Mouse (Mus musculus): ENCODE data around the gene Kansl2.
A peak's percentile ranks its signal among the peaks of the same experiment; 100 is the strongest.

Kansl2 gene

DNA sequence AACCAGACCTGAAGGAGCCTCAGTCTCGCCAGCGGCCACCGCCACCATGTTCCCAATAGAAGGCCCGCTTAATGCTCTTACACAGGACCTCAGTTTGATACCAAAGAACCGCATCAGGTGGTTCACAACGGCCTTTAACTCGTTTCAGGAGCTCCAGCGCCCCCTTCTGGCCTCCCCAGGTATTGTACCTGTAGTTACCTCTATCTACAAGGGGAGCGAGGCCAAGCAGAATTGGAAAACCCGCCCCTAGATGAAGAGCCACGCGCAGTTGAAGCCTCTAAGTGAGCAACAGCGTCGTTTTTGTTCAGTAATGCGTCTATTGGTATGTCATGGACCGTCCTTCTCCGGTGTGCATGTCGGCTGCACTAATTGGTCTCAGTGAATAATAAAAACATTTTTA, 29.6 kb downstream of the Kansl2 start:
- peak; percentile 87 for DNase-seq (ENCODE audit: low read depth, low spot score)

DNA sequence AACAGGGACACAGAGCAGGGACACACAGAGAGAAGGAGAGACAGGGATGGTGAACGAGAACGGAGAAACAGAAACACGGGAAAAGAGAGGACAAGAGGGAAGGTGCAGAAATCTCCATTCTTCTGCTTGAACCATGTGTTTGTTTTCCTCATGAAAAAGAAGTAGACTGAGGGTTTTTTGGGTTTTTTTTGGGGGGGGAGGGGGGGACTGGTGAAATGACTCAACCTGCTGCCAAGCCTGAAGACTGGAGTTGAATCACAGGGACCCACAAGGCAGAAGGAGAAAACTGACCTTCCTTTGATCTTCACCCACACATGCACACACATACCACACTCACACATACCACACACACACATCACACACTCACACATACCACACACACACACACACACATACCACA, 30.7 kb downstream of the Kansl2 start:
- no peak for DNase-seq (ENCODE audit: low read depth, low spot score)

GRCm38 (mm10) chr15:98497631-98498030, 36.4 kb downstream of the Kansl2 start:
- DNase-seq (ENCODE audit: low read depth, low spot score) = no peak

DNA sequence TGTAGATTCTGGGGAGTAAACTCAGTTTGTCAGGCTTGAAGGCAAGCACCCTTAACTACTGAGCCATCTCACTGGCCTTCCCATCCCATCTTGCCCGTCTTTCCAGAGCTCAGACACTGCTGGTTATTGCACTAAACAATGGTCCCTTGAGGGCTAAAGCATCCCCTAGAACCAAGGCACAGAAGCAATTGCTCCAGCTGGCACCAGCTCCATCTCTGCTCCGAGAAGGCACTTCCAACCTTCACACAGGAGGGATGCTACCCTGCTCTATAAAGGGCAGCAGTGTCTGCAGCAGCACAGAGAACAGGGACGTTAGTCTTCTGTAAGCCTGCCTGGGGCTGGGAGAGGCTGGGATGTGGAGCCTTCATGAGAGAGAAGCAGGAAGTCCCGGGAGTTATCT, 42.0 kb downstream of the Kansl2 start, which contains the start of gene Olfr279:
Gene Olfr279 (plus strand): TSS at position 301 of the 400 bp plus-strand sequence.
- DNase-seq (ENCODE audit: low read depth, low spot score) = no peak

- DNase-seq (ENCODE audit: low read depth, low spot score) = no peak
Measured at GRCm38 (mm10) chr15:98491332-98491731, 42.7 kb downstream of the Kansl2 start.

GRCm38 (mm10) chr15:98486433-98487021, 47.5 kb downstream of the Kansl2 start:
- DNase-seq (ENCODE audit: low read depth, low spot score) = no peak

DNA sequence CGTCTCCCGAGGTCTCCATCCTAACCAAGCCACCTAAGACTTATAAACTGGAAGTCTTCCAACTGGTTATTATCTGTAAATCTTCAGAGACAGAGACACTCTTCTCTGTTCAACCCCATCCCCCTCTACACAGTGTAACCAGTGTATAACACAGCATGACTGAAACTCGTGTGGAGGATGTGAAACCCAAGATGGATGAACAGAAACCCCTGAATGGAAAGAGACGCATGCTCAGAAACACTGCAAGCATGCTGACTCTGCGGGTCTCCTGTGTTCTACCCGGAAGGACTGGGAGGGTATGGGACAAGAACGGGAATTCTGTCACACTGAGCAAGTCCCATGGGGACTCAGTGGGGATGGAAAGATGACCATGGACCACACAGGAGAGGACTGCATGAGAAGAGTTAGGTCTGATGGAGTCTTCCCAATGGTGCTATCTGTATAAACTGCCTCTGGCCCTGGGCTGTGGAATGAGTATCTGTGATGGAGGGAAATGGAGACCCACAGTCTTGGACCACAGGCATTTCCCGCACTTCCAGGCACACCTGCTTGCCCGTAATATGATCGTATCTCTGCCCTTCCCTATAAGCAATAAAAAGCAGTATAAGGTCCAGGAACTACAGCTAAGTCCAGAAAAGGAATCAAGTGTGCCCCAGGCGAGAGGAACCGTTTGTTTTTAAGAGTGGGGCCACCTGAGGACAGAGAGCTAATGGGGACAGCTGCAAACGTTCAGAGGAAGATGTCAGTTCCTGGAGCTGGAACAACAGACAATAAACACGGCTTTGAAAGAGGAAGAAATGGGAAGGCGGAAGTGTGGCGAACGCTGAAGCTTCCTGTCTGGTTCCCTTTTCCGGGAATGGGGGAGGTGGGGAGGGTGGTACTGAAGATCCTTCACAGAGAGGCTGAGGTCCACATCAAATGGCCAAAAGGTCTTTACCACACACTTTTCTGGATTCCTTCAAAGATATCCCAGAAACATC, 49.9 kb downstream of the Kansl2 start:
- no peak for DNase-seq (ENCODE audit: low read depth, low spot score)

- DNase-seq (ENCODE audit: low read depth, low spot score) = no peak
Measured at GRCm38 (mm10) chr15:98482701-98483100, 51.4 kb downstream of the Kansl2 start, which contains the start of gene Lalba. Lalba (minus strand) TSS chr15:98482721.

DNA sequence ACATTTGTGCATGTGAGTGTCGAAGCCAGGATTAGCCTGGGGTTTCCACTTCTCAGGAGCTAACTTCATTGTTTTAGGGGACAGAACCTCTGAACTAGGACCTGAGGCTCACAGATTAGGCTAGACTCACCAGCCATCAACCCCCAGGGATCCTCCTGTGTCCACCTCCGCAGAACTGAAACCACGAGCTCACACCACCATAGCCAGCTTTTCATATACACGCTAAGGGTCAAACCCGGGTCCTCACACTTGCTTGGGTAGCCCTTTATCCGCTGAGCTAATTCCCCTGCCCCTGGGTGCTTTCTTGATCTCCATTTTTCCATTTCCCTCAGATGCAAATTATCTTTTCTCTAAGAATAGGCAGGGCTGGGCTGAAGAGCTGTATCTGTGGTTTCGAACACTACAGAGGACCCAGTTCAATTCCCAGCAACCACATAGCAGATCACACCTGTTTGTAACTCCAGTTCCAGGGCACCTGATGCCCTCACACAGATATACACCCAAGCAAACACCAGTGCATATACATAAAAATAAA, 54.4 kb downstream of the Kansl2 start:
- no peak for DNase-seq (ENCODE audit: low read depth, low spot score)

DNA sequence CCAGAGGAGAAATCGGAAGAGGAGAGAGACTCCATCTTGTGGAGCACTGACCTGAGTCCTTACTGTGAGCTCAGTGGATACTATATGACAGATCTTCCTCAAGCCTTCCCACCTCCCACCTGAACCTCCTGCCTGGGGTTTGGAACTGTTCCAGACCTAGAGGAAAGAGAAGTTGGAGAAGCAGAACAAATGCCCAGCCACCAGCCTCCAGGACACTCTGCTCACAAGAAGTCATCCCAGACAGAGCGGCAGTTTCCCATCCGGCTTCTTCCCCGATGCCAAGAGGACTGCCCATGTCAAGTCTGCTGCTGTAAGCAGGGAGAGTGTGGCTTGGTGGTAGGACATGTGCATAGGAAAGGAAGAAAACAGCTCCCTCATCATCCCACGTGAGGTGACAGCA, 57.8 kb downstream of the Kansl2 start:
- DNase-seq (ENCODE audit: low read depth, low spot score) = no peak

- peak; percentile 75 for DNase-seq (ENCODE audit: low read depth, low spot score)
Measured at GRCm38 (mm10) chr15:98475382-98475781, 58.7 kb downstream of the Kansl2 start.

GRCm38 (mm10) chr15:98474958-98475357, 59.1 kb downstream of the Kansl2 start:
- peak; percentile 54 for DNase-seq (ENCODE audit: low read depth, low spot score)

DNA sequence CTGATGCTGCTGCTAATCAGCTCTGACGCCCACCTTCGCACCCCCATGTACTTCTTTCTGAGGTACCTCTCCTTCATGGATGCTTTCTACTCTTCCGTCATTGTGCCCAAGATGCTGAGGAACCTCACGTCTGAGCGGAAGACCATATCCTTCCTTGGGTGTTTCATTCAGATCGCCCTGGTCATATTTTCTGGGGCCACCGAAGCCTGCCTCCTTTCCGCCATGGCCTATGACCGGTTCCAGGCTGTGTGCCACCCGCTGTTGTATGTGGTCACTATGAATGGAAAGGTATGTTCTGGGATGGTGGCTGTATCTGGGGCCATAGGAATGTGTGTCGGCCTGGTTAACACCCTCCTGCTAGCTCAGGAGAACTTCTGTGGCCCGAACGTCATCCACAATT, 62.5 kb downstream of the Kansl2 start:
- DNase-seq (ENCODE audit: low read depth, low spot score) = no peak

- no peak for DNase-seq (ENCODE audit: low read depth, low spot score)
Measured at GRCm38 (mm10) chr15:98469596-98469995, 64.5 kb downstream of the Kansl2 start, which contains the start of gene OR5BS1P. OR5BS1P (plus strand) TSS chr15:98469896.

Measured in R1 (cell line).